Mouse (Mus musculus) hematopoietic stem cell, adult 5-6 weeks (primary cell): ENCODE measurements around the gene Dnajc13. TPM values are rescaled to one million over a fixed set of nuclear protein-coding genes. Genes with fewer than 3 reads are reported as not detected.

Experiments
- ATAC-seq, 2 experiments: fragments of 125-278 bp in 1 of 2; replicated peaks in 1 of 2; 2 replicates each; pipeline ENCODE4 v1.8.0; 2016 to 2017; ENCODE audit warnings: inconsistent platforms in 2 of 2, mild to moderate bottlenecking in 2 of 2, moderate number of reproducible peaks in 2 of 2, low read depth in 1 of 2, moderate TSS enrichment in 1 of 2; ENCODE audit not compliant: low FRiP score in 2 of 2, poor library complexity in 2 of 2, severe bottlenecking in 2 of 2, insufficient read depth in 1 of 2, low TSS enrichment in 1 of 2
- total RNA-seq: library from RNA; stranded (forward); fragments of 172-1452, 232-1000 nt; gene quantifications from 2 replicates; pipeline ENCODE4 v1.2.3, GENCODE M21; 2017

Gene Dnajc13
- total RNA-seq, 1 experiment from 2014 or later, result 37.9 TPM

- no peak for ATAC-seq
Measured at GRCm38 (mm10) chr9:104211402-104211801, 51.3 kb downstream of the Dnajc13 start.

GRCm38 (mm10) chr9:104203851-104204250 is 58.9 kb downstream of the Dnajc13 start:
- peak; percentile 65 to 68; a peak in 2 of 4 replicates for ATAC-seq

DNA sequence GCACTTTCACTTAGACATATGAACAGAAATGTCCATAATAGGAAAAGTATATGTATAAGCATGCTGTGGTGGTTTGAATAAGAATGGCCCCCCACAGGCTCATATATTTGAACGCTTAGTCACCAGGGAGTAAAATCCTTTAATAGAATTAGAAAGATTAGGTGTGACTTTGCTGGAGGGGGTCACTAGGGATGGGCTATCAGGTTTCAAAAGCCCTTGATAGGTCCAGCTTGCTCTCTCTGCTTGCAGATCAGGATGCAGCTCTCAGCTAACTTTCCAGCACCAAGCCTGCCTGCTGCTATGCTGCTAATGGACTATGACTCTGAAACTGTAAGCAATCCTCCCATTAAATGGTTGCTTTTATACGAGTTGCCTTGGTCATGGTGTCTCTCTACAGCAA is 68.2 kb downstream of the Dnajc13 start:
- no peak for ATAC-seq

GRCm38 (mm10) chr9:104193900-104194299 is 68.8 kb downstream of the Dnajc13 start:
- ATAC-seq, result no peak

- ATAC-seq, result no peak
Measured at GRCm38 (mm10) chr9:104193327-104193726, 69.4 kb downstream of the Dnajc13 start.

DNA sequence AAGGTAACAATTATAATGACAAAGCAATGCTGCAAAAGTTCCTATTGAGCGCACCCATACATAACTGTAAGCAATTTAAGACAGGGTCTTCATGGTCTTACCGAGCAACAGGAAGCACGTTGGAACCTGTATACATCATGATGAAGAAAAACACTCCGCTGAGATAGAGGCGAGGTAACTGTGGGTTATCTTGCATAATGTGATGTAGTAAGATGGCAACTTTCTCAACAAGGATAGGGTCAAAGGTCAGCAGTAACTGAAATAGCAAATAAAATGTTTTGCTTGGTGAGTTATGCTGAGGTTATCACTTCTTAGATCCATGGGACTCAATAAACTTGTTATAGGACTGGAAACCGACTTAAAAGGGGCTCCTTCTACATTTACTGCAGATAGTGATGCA is 70.2 kb downstream of the Dnajc13 start:
- ATAC-seq, result no peak; a peak in 1 of 4 replicates

- ATAC-seq, result no peak
Measured at GRCm38 (mm10) chr9:104189657-104190056, 73.1 kb downstream of the Dnajc13 start.

DNA sequence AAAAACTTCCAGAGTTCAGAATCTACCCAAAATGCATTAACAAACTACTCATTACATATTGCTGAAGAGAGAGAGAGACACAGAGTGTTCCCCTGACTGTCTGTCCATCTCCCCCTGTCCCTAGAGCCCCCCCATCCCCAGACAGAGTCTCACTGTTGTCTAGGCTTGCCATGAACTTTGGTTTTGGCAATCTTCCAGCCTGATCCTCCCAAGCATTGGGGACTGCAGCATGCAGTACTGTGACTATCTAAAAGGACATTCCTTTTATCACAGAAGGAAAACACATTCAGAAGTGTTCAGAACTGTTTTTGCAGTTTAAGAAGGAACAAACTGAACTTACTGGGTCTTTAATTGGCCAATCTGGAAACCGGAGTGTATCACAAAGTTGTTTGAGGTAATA is 74.0 kb downstream of the Dnajc13 start:
- no peak for ATAC-seq

- no peak for ATAC-seq
Measured at GRCm38 (mm10) chr9:104187028-104187427, 75.7 kb downstream of the Dnajc13 start.

- no peak for ATAC-seq
Measured at GRCm38 (mm10) chr9:104183181-104183580, 79.5 kb downstream of the Dnajc13 start.

GRCm38 (mm10) chr9:104182328-104182727 is 80.4 kb downstream of the Dnajc13 start:
- ATAC-seq, result no peak

DNA sequence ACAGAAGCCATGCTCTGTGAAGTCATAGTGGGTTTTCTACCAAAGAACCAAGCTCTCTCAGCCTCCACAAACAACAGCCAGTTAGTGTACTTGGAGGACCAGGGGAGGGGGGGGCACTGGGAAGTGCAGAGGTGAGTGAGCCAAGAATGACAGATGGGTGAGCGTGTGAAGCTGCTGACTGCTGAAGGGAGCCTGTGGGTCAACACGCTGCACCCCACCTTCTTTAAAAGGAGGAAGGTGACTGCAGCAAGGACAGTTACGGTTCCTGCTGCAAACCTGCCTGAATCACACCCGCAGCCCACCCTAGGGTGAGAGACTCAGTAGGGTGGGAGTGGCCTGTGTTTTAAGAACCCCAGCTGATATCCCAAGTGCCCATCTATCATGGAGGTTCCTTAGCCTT is 81.1 kb downstream of the Dnajc13 start:
- ATAC-seq, result no peak

DNA sequence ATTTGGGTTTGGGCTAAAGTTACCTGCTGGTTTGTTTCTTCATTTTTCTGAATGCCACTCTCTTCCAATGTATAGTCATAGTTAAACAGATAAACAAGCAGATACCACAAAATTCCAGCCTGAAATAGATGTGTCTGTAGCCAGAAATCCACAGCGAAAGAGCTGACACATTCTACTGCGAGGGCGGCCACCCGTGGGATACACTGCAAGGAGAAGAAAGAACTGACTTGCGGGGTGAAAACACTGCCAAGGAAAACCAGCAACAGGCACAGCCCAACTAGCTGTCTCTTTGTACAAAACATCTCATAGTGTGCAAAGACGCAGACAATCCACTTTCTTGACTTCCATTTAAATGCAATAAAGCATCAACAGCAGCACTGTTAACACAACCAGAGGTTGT is 82.7 kb downstream of the Dnajc13 start:
- ATAC-seq, result no peak

DNA sequence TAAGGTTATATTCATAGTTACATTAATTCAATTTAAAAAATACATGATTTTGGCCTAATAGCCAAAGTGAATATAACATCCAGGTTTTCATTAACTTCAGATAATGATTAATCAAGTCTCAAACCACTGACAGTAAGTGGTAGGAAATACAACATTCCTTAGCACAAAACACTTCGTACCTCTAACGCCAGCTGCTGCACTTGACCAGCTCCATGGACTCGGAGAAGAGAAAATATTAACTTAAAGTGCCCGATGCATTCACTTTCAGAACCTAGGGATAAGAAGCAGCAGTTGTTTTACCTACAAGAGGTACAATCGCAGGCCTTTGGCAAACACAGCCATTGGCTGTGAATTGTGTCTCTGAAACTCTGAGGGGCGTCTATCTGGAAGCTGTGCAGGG is 90.4 kb downstream of the Dnajc13 start:
- no peak for ATAC-seq

- no peak for ATAC-seq
Measured at GRCm38 (mm10) chr9:104171651-104172050, 91.1 kb downstream of the Dnajc13 start.

DNA sequence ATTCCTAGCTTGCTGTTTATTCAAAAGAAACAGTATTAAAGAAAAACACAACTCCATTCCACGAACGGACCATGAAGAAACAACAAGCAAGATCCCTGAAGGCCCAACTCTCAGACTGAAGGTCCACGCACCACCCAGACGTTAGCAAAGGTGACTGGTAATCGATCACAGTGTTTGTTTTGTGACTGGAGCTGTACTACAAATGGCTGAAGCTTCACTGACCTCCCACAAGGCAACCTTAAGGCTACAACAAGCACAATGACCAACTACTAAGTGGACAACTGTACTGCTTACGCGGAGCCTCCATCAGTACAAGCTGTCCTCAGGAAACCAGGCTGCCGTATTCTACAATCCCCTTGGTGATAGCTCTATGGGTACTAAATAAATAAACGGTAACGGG is 92.7 kb downstream of the Dnajc13 start:
- ATAC-seq, result no peak

DNA sequence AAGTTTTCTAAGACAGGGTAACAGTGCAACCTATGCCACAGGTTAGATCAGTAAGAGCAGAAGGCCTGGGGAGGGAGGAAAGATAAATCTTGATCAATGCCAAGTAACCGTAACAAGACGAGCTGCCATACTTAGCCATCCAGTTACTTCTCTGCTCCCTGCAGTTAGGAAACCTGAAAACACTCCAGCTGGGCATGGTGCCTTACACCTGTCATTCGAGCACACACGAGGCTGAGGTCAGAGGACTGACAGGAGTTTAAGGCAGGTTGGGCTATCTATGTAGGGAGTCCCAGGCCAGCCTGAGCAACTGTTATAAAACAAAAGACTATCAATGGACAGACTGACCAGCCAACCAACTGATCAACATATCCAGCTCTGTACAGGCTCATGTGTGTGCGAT is 96.8 kb downstream of the Dnajc13 start:
- no peak for ATAC-seq

DNA sequence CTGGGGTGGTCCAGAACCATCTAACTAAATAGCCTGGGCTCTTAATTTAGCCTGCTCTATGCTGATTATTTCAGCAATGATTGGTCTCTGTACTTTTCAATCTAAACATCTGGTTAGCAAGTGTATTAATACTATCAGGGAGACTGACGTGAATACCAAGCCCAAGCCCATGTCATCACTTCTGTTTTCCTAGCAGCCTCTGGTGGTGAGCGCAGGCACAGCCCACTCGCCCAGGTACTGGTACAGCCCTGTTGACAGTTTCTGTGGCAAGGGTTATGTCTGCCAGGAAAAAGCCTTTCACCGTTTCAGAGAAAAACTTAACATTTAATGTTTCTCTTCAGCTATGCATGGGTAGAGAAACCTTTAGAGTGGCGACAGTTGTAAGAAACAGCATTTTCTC is 98.5 kb downstream of the Dnajc13 start:
- ATAC-seq, result no peak

GRCm38 (mm10) chr9:104161117-104161516 is 101.6 kb downstream of the Dnajc13 start:
- no peak for ATAC-seq

GRCm38 (mm10) chr9:104157291-104157690 is 105.4 kb downstream of the Dnajc13 start:
- ATAC-seq, result no peak
